Mouse (Mus musculus) hindbrain, embryonic 12.5 days (tissue): Measurements from ENCODE around the gene Plppr2. TPM values are rescaled to one million over a fixed set of nuclear protein-coding genes. Genes with fewer than 3 reads are reported as not detected.

ENCODE experiments used
- ATAC-seq: fragments of 200-750 bp; cut with Nextera tagmentation; 2 replicates; pipeline ENCODE4 v1.8.0; 2017; ENCODE audit warnings: moderate TSS enrichment; ENCODE audit not compliant: low FRiP score
- H3K27ac ChIP-seq: fragments of 300-500 bp; sonication (generic); 2 replicates; pipeline ENCODE4 v1.5.1; 2016; ENCODE audit warnings: mild to moderate bottlenecking
- H3K27me3 ChIP-seq: fragments of 300-500 bp; sonication (generic); 2 replicates; pipeline ENCODE4 v1.6.1; 2016; ENCODE audit warnings: mild to moderate bottlenecking
- H3K36me3 ChIP-seq: fragments of 300-500 bp; sonication (generic); 2 replicates; pipeline ENCODE4 v1.6.1; 2016; ENCODE audit warnings: mild to moderate bottlenecking
- H3K4me1 ChIP-seq: fragments of 300-500 bp; sonication (generic); 2 replicates; pipeline ENCODE4 v1.6.1; 2016
- H3K4me2 ChIP-seq: fragments of 300-500 bp; sonication (generic); replicated peaks from 2 replicates; pipeline ENCODE4 v1.6.1; 2016; ENCODE audit warnings: mild to moderate bottlenecking
- H3K4me3 ChIP-seq: fragments of 300-500 bp; sonication (generic); 2 replicates; pipeline ENCODE4 v1.5.1; 2016; ENCODE audit warnings: mild to moderate bottlenecking
- H3K9ac ChIP-seq: fragments of 300-500 bp; sonication (generic); 2 replicates; pipeline ENCODE4 v1.6.1; 2016; ENCODE audit warnings: mild to moderate bottlenecking, moderate library complexity
- H3K9me3 ChIP-seq: fragments of 300-500 bp; sonication (generic); replicated peaks from 2 replicates; pipeline ENCODE4 v1.6.1; 2016; ENCODE audit warnings: mild to moderate bottlenecking
- WGBS: fragments of 180-500 bp; shearing (Covaris S2); methylation state at CpG from one replicate; pipeline ENCODE4 v1.1.7; 2016; 5-methylcytosine and 5-hydroxymethylcytosine counted together
- polyA plus RNA-seq: library from polyadenylated mRNA; unstranded; fragments of >200 nt; fragmentation: Nextera tagmentation; extraction: Ambion mirVana; gene quantifications from 2 replicates; pipeline ENCODE4 v1.2.1, GENCODE M21; 2016

The Plppr2 gene
- polyA plus RNA-seq, 1 experiment from 2014 or later: 48.3 TPM

GRCm38 (mm10) chr9:21923036-21923435 lies 13.8 kb upstream of the Plppr2 start:
- Histone ChIP-seq H3K9ac (no peak overlapping the region), H3K27me3 (no peaks in the 10 kb centered on the region), H3K4me3 (no peak overlapping the region), H3K9me3 (no peaks in the 10 kb centered on the region), H3K27ac (no peak overlapping the region), H3K4me1 (peaks cover 11% of the 10 kb centered on the region), H3K36me3 (0 out of 2 replicates have a peak, but pooled peaks cover 3% of the 10 kb centered on the region), H3K4me2 (no peak overlapping the region)
- WGBS: 87% methylated on average over 4 of the region's 4 CpGs
- ATAC-seq: no peak

DNA sequence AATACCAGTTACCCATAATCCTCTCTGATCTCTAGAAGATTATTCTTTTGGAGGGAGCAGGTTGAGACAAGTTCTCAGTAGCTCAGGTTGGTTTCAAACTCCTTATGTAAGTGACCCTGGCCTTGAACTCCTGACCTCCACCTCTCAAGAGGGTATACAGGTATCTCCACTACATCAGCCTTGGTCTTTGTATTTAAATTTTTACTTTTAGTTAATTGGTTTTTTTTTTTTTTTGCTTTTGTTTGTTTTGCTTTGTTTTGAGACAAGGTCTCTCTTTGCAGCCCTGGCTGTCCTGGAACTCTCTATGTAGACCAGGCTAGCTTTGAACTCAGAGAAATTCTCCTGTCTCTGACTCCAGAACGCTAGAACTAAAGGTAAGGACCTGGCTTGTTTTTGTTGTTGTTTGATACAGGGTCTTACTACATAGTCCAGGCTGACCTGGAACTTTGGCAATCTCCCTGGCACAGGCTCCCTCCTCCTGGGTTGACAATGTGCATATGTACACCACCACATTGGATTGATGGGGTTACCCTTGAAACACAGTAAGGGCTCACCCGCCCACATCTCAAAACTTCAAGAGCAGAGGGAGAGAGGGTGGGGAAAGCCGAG lies 13.2 kb upstream of the Plppr2 start:
- Histone ChIP-seq H3K27ac (no peak overlapping the region), H3K4me1 (peaks cover 11% of the 10 kb centered on the region), H3K9ac (no peak overlapping the region), H3K4me2 (no peak overlapping the region), H3K9me3 (no peaks in the 10 kb centered on the region), H3K36me3 (0 out of 2 replicates have a peak, but pooled peaks cover 3% of the 10 kb centered on the region), H3K4me3 (no peak overlapping the region), H3K27me3 (no peaks in the 10 kb centered on the region)
- 75% methylated on average over 3 of the region's 3 CpGs for WGBS
- ATAC-seq: no peak

- H3K4me1 ChIP-seq: peaks cover 11% of the 10 kb centered on the region
- 72% methylated on average over 6 of the region's 6 CpGs for WGBS
- no peaks in the 10 kb centered on the region for H3K27me3 ChIP-seq
- H3K36me3 ChIP-seq: 0 out of 2 replicates have a peak, but pooled peaks cover 3% of the 10 kb centered on the region
- no peak overlapping the region for H3K4me2 ChIP-seq
- H3K27ac ChIP-seq: no peak overlapping the region
- no peaks in the 10 kb centered on the region for H3K9me3 ChIP-seq
- H3K4me3 ChIP-seq: no peak overlapping the region
- no peak for ATAC-seq
- no peak overlapping the region for H3K9ac ChIP-seq
Observed at GRCm38 (mm10) chr9:21924099-21924493, 12.7 kb upstream of the Plppr2 start.

- H3K4me1 ChIP-seq: peaks cover 11% of the 10 kb centered on the region
- no peaks in the 10 kb centered on the region for H3K9me3 ChIP-seq
- H3K9ac ChIP-seq: no peak overlapping the region
- no peak for ATAC-seq
- no peak overlapping the region for H3K4me3 ChIP-seq
- H3K4me2 ChIP-seq: no peak overlapping the region
- 80% methylated on average over 3 of the region's 3 CpGs for WGBS
- no peak overlapping the region for H3K27ac ChIP-seq
- H3K36me3 ChIP-seq: 0 out of 2 replicates have a peak, but pooled peaks cover 3% of the 10 kb centered on the region
- no peaks in the 10 kb centered on the region for H3K27me3 ChIP-seq
Observed at GRCm38 (mm10) chr9:21925034-21925433, 11.8 kb upstream of the Plppr2 start.

DNA sequence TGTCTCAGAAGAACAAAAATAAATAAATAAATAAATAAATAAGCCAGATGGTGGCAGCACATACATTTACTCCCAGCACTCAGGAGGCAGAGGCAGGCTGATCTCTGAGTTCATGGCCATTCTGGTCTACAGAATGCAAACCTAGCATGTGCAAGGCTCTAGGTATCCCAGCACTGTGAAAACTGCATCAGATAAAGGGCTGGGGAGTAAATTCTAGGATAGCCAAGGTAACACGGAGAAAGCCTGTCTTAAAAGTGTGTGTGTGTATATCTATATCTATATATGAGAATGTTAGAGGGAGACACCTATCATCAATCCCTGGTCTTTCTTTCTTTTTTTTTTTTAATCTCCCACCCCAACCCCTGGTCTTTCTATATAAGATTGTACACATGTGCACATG lies 11.3 kb upstream of the Plppr2 start:
- Histone ChIP-seq H3K9ac (no peak overlapping the region), H3K9me3 (no peaks in the 10 kb centered on the region), H3K4me2 (no peak overlapping the region), H3K36me3 (0 out of 2 replicates have a peak, but pooled peaks cover 3% of the 10 kb centered on the region), H3K4me3 (no peak overlapping the region), H3K27ac (no peak overlapping the region), H3K4me1 (peaks cover 11% of the 10 kb centered on the region), H3K27me3 (no peaks in the 10 kb centered on the region)
- ATAC-seq: no peak
- WGBS: 100% methylated on average over 1 of the region's 1 CpGs

DNA sequence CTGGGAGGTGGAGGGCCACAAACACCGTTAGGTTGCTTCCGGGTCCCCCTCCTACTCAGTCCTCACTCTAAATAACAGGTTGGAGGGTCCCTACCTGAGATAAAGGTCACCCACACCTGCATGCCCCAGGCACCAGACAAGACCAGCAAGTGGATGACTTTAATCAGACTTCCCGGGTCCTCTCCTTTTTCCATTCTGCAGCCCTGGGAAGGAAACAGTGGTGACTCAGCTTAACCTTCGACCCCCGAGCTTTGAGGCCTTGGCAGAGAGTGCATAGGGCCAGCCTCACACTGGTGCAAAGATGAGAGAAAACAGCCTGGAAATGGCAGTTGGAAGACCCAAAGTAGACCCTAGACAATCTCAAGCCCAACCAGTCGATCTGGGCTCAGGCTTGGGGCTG lies 10.7 kb upstream of the Plppr2 start:
- ATAC-seq: no peak
- WGBS: 85% methylated on average over 6 of the region's 6 CpGs
- Histone ChIP-seq H3K4me3 (no peak overlapping the region), H3K4me2 (peak overlapping the region; percentile 62), H3K4me1 (peaks cover 11% of the 10 kb centered on the region), H3K27me3 (no peaks in the 10 kb centered on the region), H3K9me3 (no peaks in the 10 kb centered on the region), H3K36me3 (0 out of 2 replicates have a peak, but pooled peaks cover 3% of the 10 kb centered on the region), H3K9ac (no peak overlapping the region), H3K27ac (no peak overlapping the region)

DNA sequence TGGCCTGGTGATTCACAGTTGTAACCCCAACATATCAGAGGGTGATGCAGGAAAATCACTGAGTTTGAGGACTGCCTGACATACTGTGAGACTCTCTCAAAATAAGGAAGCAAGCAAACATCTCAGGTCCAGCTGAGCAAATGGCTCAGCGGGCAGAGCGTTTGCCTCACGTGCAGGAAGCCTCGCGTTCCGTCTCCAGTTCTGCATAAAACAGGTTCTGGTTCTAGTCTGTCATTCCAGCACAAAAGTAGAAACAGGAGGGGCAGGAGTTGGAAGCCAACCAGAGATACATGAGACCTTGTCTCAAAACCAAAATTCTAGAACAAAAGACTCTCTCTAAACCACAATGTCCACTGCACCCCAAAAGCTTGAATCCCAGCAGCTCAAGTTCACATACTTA lies 10.0 kb upstream of the Plppr2 start:
- Histone ChIP-seq H3K36me3 (0 out of 2 replicates have a peak, but pooled peaks cover 3% of the 10 kb centered on the region), H3K4me2 (peak overlapping the region; percentile 62), H3K4me1 (peaks cover 11% of the 10 kb centered on the region), H3K4me3 (peak overlapping the region; percentile 53), H3K27me3 (no peaks in the 10 kb centered on the region), H3K9me3 (no peaks in the 10 kb centered on the region), H3K9ac (peak overlapping the region; percentile 69), H3K27ac (peak overlapping the region; percentile 72)
- ATAC-seq: 0 out of 2 replicates have a peak, but pooled peaks have one; percentile 1
- 3% methylated on average over 6 of the region's 6 CpGs for WGBS

DNA sequence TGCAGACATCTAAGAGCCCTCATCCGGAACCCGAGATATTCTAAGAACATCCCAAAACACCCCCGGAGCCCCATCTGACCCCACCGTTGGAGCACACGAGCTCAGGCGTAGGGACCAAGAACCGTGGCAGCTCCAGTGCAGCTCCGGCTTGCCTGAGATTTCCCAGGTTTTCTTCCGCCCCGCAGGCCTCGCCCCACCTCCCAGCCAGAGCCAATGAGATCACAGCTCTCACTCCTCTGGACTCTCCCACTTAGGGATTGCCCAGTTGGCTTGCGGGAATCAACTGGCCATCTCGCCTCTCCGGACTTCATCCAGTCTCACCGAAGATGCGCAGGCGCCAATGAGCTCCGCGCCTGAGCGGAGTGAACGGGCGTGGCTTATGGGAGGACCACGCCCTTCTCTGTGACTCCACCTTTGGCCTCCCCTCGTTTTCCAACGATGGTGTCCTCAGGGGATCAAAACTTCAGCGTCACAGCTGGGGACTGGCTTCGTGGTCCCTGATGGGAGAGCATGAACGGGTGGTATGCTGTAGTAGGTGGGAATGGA lies 9.6 kb upstream of the Plppr2 start, which contains the start of the genes Ccdc159 and Tmem205:
Gene Ccdc159, plus strand, starts transcription at position 264 of the 546 bp plus-strand sequence.
Gene Tmem205, minus strand, starts transcription at position 349 of the 546 bp plus-strand sequence.
- WGBS: under 1% methylated on average over 28 of the region's 28 CpGs

GRCm38 (mm10) chr9:21929208-21929607 lies 7.6 kb upstream of the Plppr2 start:
- H3K9me3 ChIP-seq: no peaks in the 10 kb centered on the region
- no peak for ATAC-seq

More for the DNA sequence above, 9.6 kb upstream of the Plppr2 start, which contains the start of the genes Ccdc159 and Tmem205:
- peak within 1 kb of the TSS; percentile 62 for H3K4me2 ChIP-seq
- 0 out of 2 replicates have a peak, but pooled peaks cover 3% of the 10 kb centered on the region for H3K36me3 ChIP-seq
- peaks cover 11% of the 10 kb centered on the region for H3K4me1 ChIP-seq
- H3K9me3 ChIP-seq: no peaks in the 10 kb centered on the region
- peak within 1 kb of the TSS; percentile 69 for H3K9ac ChIP-seq
- ATAC-seq: peak; percentile 98
- no peaks in the 10 kb centered on the region for H3K27me3 ChIP-seq
- peak within 1 kb of the TSS; percentile 53 for H3K4me3 ChIP-seq
- H3K27ac ChIP-seq: peak within 1 kb of the TSS; percentile 72

GRCm38 (mm10) chr9:21932006-21932405 lies 4.8 kb upstream of the Plppr2 start:
- H3K27me3 ChIP-seq: peaks cover 3% of the 10 kb centered on the region; the same call in 1 of the 2 replicates
- no peak overlapping the region for H3K27ac ChIP-seq
- H3K4me3 ChIP-seq: no peak overlapping the region
- H3K9me3 ChIP-seq: no peaks in the 10 kb centered on the region
- no peak overlapping the region for H3K4me2 ChIP-seq
- 62% methylated on average over 2 of the region's 2 CpGs for WGBS
- H3K9ac ChIP-seq: no peak overlapping the region
- H3K36me3 ChIP-seq: no peaks in the 10 kb centered on the region
- ATAC-seq: no peak
- peaks cover 3% of the 10 kb centered on the region; the same call in 1 of the 2 replicates for H3K4me1 ChIP-seq

More at GRCm38 (mm10) chr9:21929208-21929607, 7.6 kb upstream of the Plppr2 start:
- peaks cover 11% of the 10 kb centered on the region for H3K4me1 ChIP-seq
- H3K4me2 ChIP-seq: no peak overlapping the region
- H3K9ac ChIP-seq: no peak overlapping the region
- peaks cover 3% of the 10 kb centered on the region; the same call in 1 of the 2 replicates for H3K27me3 ChIP-seq
- H3K27ac ChIP-seq: no peak overlapping the region
- H3K4me3 ChIP-seq: no peak overlapping the region
- H3K36me3 ChIP-seq: 0 out of 2 replicates have a peak, but pooled peaks cover 3% of the 10 kb centered on the region
- 80% methylated on average over 3 of the region's 3 CpGs for WGBS

GRCm38 (mm10) chr9:21932445-21933137 lies 4.2 kb upstream of the Plppr2 start:
- Histone ChIP-seq H3K4me2 (no peak overlapping the region), H3K9me3 (no peaks in the 10 kb centered on the region), H3K4me3 (no peak overlapping the region), H3K27ac (no peak overlapping the region), H3K4me1 (peaks cover 8% of the 10 kb centered on the region; the same call in 1 of the 2 replicates), H3K36me3 (no peaks in the 10 kb centered on the region), H3K9ac (no peak overlapping the region), H3K27me3 (peaks cover 3% of the 10 kb centered on the region; the same call in 1 of the 2 replicates)
- 62% methylated on average over 12 of the region's 12 CpGs for WGBS
- ATAC-seq: no peak

- peaks cover 3% of the 10 kb centered on the region; the same call in 1 of the 2 replicates for H3K27me3 ChIP-seq
- no peak overlapping the region for H3K27ac ChIP-seq
- peaks cover 18% of the 10 kb centered on the region for H3K4me1 ChIP-seq
- H3K4me2 ChIP-seq: no peak overlapping the region
- H3K9ac ChIP-seq: no peak overlapping the region
- 88% methylated on average over 12 of the region's 12 CpGs for WGBS
- no peaks in the 10 kb centered on the region for H3K9me3 ChIP-seq
- H3K4me3 ChIP-seq: no peak overlapping the region
- no peaks in the 10 kb centered on the region for H3K36me3 ChIP-seq
- ATAC-seq: no peak
Observed at GRCm38 (mm10) chr9:21934021-21934420, 2.8 kb upstream of the Plppr2 start.
